9 mouse cellular contexts compared by ENCODE assay signal in the genomic region with DNA sequence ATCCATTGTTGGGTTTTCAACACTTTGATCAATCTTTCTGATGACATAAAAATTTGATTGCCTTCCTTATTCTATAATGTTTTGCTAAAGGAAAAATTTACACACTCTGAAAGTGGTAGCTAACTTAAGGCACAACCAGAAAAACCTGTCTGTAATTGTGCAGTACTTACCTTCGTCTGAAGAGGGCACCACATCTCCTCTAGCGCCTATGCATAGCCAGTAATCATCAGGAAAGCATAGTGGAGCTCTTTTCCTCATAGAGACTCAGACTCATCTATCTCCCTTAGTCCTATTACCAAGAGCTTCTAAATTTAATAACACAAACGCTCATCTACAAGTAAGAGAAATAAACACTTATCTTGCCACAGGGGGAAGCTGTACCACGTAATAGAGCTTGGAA.
DNase-seq lines count a peak whose midpoint lies in the region; ATAC-seq lines count a peak whose summit lies in the region.
"Had no signal": no experiment of that assay in that cellular context is flagged by ENCODE, and none has a peak within 500 bp of the region (broad histone marks: within the 10 kb centered on the region; RNA-seq: fewer than 3 reads in every experiment).

No protein-coding gene starts in this region.

- no peak overlapping the region for H3K27ac ChIP-seq in midbrain, embryonic 12.5 days (replicated peaks)
- no peak overlapping the region for H3K27ac ChIP-seq in midbrain, embryonic 15.5 days
- H3K27ac ChIP-seq: macrophage had no signal

- no peak overlapping the region for H3K4me3 ChIP-seq in midbrain, embryonic 12.5 days
- no peak overlapping the region for H3K4me3 ChIP-seq in midbrain, embryonic 15.5 days

- no peak overlapping the region for H3K4me2 ChIP-seq in midbrain, embryonic 12.5 days (replicated peaks)
- H3K4me2 ChIP-seq in midbrain, embryonic 15.5 days: no peak overlapping the region

- no peaks in the 10 kb centered on the region for H3K9me3 ChIP-seq in midbrain, embryonic 12.5 days
- H3K9me3 ChIP-seq in midbrain, embryonic 15.5 days: no peaks in the 10 kb centered on the region

- peak; percentile 73 for ATAC-seq in cerebellum, adult (ENCODE audit: insufficient number of reproducible peaks, low FRiP score, low TSS enrichment)
- ATAC-seq in midbrain, embryonic 12.5 days (ENCODE audit: low FRiP score, low read depth): 0 out of 2 replicates have a peak, but pooled peaks have one; percentile 41
- ATAC-seq in midbrain, embryonic 15.5 days (replicated peaks): no peak
- no peak for ATAC-seq in granulocyte monocyte progenitor cell, adult 5-6 weeks (replicated peaks; ENCODE audit: poor library complexity, severe bottlenecking)
- no peak for ATAC-seq in CD4-positive, CD25-positive, alpha-beta regulatory T cell, adult 4 months

- no peaks in the 10 kb centered on the region for H3K36me3 ChIP-seq in midbrain, embryonic 12.5 days
- no peaks in the 10 kb centered on the region for H3K36me3 ChIP-seq in midbrain, embryonic 15.5 days (replicated peaks)

- H3K27me3 ChIP-seq in midbrain, embryonic 12.5 days: no peaks in the 10 kb centered on the region
- H3K27me3 ChIP-seq in midbrain, embryonic 15.5 days (replicated peaks): no peaks in the 10 kb centered on the region

- H3K9ac ChIP-seq in midbrain, embryonic 12.5 days (replicated peaks): no peak overlapping the region
- no peak overlapping the region for H3K9ac ChIP-seq in midbrain, embryonic 15.5 days

- WGBS in midbrain, embryonic 12.5 days: 37% methylated on average over 4 of the region's 4 CpGs
- WGBS in midbrain, embryonic 15.5 days: 32% methylated on average over 4 of the region's 4 CpGs

- H3K4me1 ChIP-seq in midbrain, embryonic 12.5 days: no peaks in the 10 kb centered on the region
- 0 out of 2 replicates have a peak, but pooled peaks cover 4% of the 10 kb centered on the region for H3K4me1 ChIP-seq in midbrain, embryonic 15.5 days

- DNase-seq in cerebellum, adult 11-12 months: no peak
- DNase-seq in frontal cortex, postnatal 10 days (ENCODE audit: low spot score in 2 of 2): peak; percentile 6 to 10
- DNase-seq in left cerebral cortex, adult 18-20 months (ENCODE audit: low spot score in 2 of 2): peak; percentile 66 to 78

Comparison
In these comparisons a context has a peak if more than half of its experiments do, and no peak if none do; other contexts are left out.
1. ATAC-seq: peak in cerebellum, adult (single experiment) and midbrain, embryonic 12.5 days (single experiment); none in midbrain, embryonic 15.5 days (single experiment), granulocyte monocyte progenitor cell, adult 5-6 weeks (single experiment) and CD4-positive, CD25-positive, alpha-beta regulatory T cell, adult 4 months (single experiment).